Mouse (Mus musculus): Measurements from ENCODE around the gene Ston1. TPM values are rescaled to one million over a fixed set of nuclear protein-coding genes. Genes with fewer than 3 reads are reported as not detected.

The Ston1 gene
- polyA plus RNA-seq, 1 experiment from 2014 or later: 9.9 TPM

- ATAC-seq (replicated peaks; ENCODE audit: low FRiP score, low TSS enrichment, low read depth) (no peak), DNase-seq (ENCODE audit: low spot score) (no peak)
- Histone ChIP-seq H3K4me3 (ENCODE audit: low read depth, low read length) (no peak overlapping the region), H3K27ac (ENCODE audit: low read depth) (no peak overlapping the region), H3K9ac (ENCODE audit: low read length) (no peak overlapping the region), H3K4me1 (replicated peaks; ENCODE audit: control insufficient read depth, insufficient read depth, low read length) (peaks cover 14% of the 10 kb centered on the region), H3K9me3 (ENCODE audit: control insufficient read depth, low read length) (no peaks in the 10 kb centered on the region), H3K4me2 (ENCODE audit: low read length) (no peak overlapping the region), H3K27me3 (replicated peaks; ENCODE audit: control insufficient read depth, insufficient read depth, low read length) (no peaks in the 10 kb centered on the region), H3K36me3 (ENCODE audit: control insufficient read depth, insufficient read depth, low read length) (peaks cover 46% of the 10 kb centered on the region)
- 84% methylated on average over 13 of the region's 13 CpGs for WGBS
These were observed 41.3 kb upstream of the Ston1 start for GRCm38 (mm10) chr17:88556176-88556575.

- H3K4me3 ChIP-seq (ENCODE audit: low read depth, low read length): no peak overlapping the region
- no peak overlapping the region for H3K4me2 ChIP-seq (ENCODE audit: low read length)
- no peaks in the 10 kb centered on the region for H3K27me3 ChIP-seq (replicated peaks; ENCODE audit: control insufficient read depth, insufficient read depth, low read length)
- ATAC-seq (replicated peaks; ENCODE audit: low FRiP score, low TSS enrichment, low read depth): no peak
- H3K36me3 ChIP-seq (ENCODE audit: control insufficient read depth, insufficient read depth, low read length): peaks cover 50% of the 10 kb centered on the region
- no peaks in the 10 kb centered on the region for H3K9me3 ChIP-seq (ENCODE audit: control insufficient read depth, low read length)
- H3K4me1 ChIP-seq (replicated peaks; ENCODE audit: control insufficient read depth, insufficient read depth, low read length): peaks cover 14% of the 10 kb centered on the region
- DNase-seq (ENCODE audit: low spot score): no peak
- WGBS: 83% methylated on average over 4 of the region's 4 CpGs
- no peak overlapping the region for H3K9ac ChIP-seq (ENCODE audit: low read length)
- H3K27ac ChIP-seq (ENCODE audit: low read depth): no peak overlapping the region
These were observed 40.8 kb upstream of the Ston1 start for GRCm38 (mm10) chr17:88556688-88557087.

- ATAC-seq (replicated peaks; ENCODE audit: low FRiP score, low TSS enrichment, low read depth): peak; percentile 56; the same call in 1 of the 2 replicates
- peak; percentile 87 for DNase-seq (ENCODE audit: low spot score)
These were observed 39.2 kb upstream of the Ston1 start for GRCm38 (mm10) chr17:88558168-88558842.

GRCm38 (mm10) chr17:88563611-88564010 is 33.9 kb upstream of the Ston1 start:
- ATAC-seq (replicated peaks; ENCODE audit: low FRiP score, low TSS enrichment, low read depth) (no peak), DNase-seq (ENCODE audit: low spot score) (no peak)
- no peak overlapping the region for H3K9ac ChIP-seq (ENCODE audit: low read length)
- 53% methylated on average over 3 of the region's 3 CpGs for WGBS
- no peak overlapping the region for H3K4me2 ChIP-seq (ENCODE audit: low read length)
- no peaks in the 10 kb centered on the region for H3K9me3 ChIP-seq (ENCODE audit: control insufficient read depth, low read length)
- peaks cover 4% of the 10 kb centered on the region; the same call in 1 of the 2 replicates for H3K4me1 ChIP-seq (replicated peaks; ENCODE audit: control insufficient read depth, insufficient read depth, low read length)
- H3K36me3 ChIP-seq (ENCODE audit: control insufficient read depth, insufficient read depth, low read length): peaks cover 46% of the 10 kb centered on the region
- no peak overlapping the region for H3K27ac ChIP-seq (ENCODE audit: low read depth)
- no peaks in the 10 kb centered on the region for H3K27me3 ChIP-seq (replicated peaks; ENCODE audit: control insufficient read depth, insufficient read depth, low read length)
- no peak overlapping the region for H3K4me3 ChIP-seq (ENCODE audit: low read depth, low read length)

More at GRCm38 (mm10) chr17:88558168-88558842, 39.2 kb upstream of the Ston1 start:
- Histone ChIP-seq H3K27ac (ENCODE audit: low read depth) (0 out of 2 replicates have a peak overlapping the region, but pooled peaks have one; percentile 16), H3K27me3 (replicated peaks; ENCODE audit: control insufficient read depth, insufficient read depth, low read length) (no peaks in the 10 kb centered on the region), H3K9me3 (ENCODE audit: control insufficient read depth, low read length) (no peaks in the 10 kb centered on the region), H3K4me3 (ENCODE audit: low read depth, low read length) (no peak overlapping the region), H3K36me3 (ENCODE audit: control insufficient read depth, insufficient read depth, low read length) (peaks cover 50% of the 10 kb centered on the region), H3K4me2 (ENCODE audit: low read length) (no peak overlapping the region), H3K4me1 (replicated peaks; ENCODE audit: control insufficient read depth, insufficient read depth, low read length) (peaks cover 3% of the 10 kb centered on the region), H3K9ac (ENCODE audit: low read length) (no peak overlapping the region)
- WGBS: 31% methylated on average over 13 of the region's 13 CpGs

- Histone ChIP-seq H3K9me3 (ENCODE audit: control insufficient read depth, low read length) (no peaks in the 10 kb centered on the region), H3K4me1 (replicated peaks; ENCODE audit: control insufficient read depth, insufficient read depth, low read length) (no peaks in the 10 kb centered on the region), H3K4me3 (ENCODE audit: low read depth, low read length) (no peak overlapping the region), H3K36me3 (ENCODE audit: control insufficient read depth, insufficient read depth, low read length) (peaks cover 80% of the 10 kb centered on the region), H3K9ac (ENCODE audit: low read length) (no peak overlapping the region), H3K4me2 (ENCODE audit: low read length) (no peak overlapping the region), H3K27me3 (replicated peaks; ENCODE audit: control insufficient read depth, insufficient read depth, low read length) (no peaks in the 10 kb centered on the region), H3K27ac (ENCODE audit: low read depth) (no peak overlapping the region)
- WGBS: 88% methylated on average over 10 of the region's 10 CpGs
- no peak for DNase-seq (ENCODE audit: low spot score)
- ATAC-seq (replicated peaks; ENCODE audit: low FRiP score, low TSS enrichment, low read depth): no peak
These were observed 27.5 kb upstream of the Ston1 start for GRCm38 (mm10) chr17:88569807-88570540.

GRCm38 (mm10) chr17:88570784-88571183 is 26.7 kb upstream of the Ston1 start:
- H3K4me2 ChIP-seq (ENCODE audit: low read length): no peak overlapping the region
- WGBS: 86% methylated on average over 11 of the region's 11 CpGs
- no peaks in the 10 kb centered on the region for H3K27me3 ChIP-seq (replicated peaks; ENCODE audit: control insufficient read depth, insufficient read depth, low read length)
- H3K27ac ChIP-seq (ENCODE audit: low read depth): no peak overlapping the region
- ATAC-seq (replicated peaks; ENCODE audit: low FRiP score, low TSS enrichment, low read depth) (no peak), DNase-seq (ENCODE audit: low spot score) (no peak)
- H3K9ac ChIP-seq (ENCODE audit: low read length): no peak overlapping the region
- no peaks in the 10 kb centered on the region for H3K9me3 ChIP-seq (ENCODE audit: control insufficient read depth, low read length)
- H3K36me3 ChIP-seq (ENCODE audit: control insufficient read depth, insufficient read depth, low read length): peaks cover 76% of the 10 kb centered on the region
- H3K4me1 ChIP-seq (replicated peaks; ENCODE audit: control insufficient read depth, insufficient read depth, low read length): no peaks in the 10 kb centered on the region
- no peak overlapping the region for H3K4me3 ChIP-seq (ENCODE audit: low read depth, low read length)

- H3K4me1 ChIP-seq (replicated peaks; ENCODE audit: control insufficient read depth, insufficient read depth, low read length): no peaks in the 10 kb centered on the region
- no peak overlapping the region for H3K27ac ChIP-seq (ENCODE audit: low read depth)
- DNase-seq (ENCODE audit: low spot score) (no peak), ATAC-seq (replicated peaks; ENCODE audit: low FRiP score, low TSS enrichment, low read depth) (no peak)
- peaks cover 74% of the 10 kb centered on the region for H3K36me3 ChIP-seq (ENCODE audit: control insufficient read depth, insufficient read depth, low read length)
- no peak overlapping the region for H3K4me3 ChIP-seq (ENCODE audit: low read depth, low read length)
- H3K27me3 ChIP-seq (replicated peaks; ENCODE audit: control insufficient read depth, insufficient read depth, low read length): no peaks in the 10 kb centered on the region
- no peak overlapping the region for H3K9ac ChIP-seq (ENCODE audit: low read length)
- 74% methylated on average over 5 of the region's 5 CpGs for WGBS
- H3K9me3 ChIP-seq (ENCODE audit: control insufficient read depth, low read length): no peaks in the 10 kb centered on the region
- no peak overlapping the region for H3K4me2 ChIP-seq (ENCODE audit: low read length)
These were observed 22.7 kb upstream of the Ston1 start for GRCm38 (mm10) chr17:88574811-88575210.

GRCm38 (mm10) chr17:88578522-88579242 is 18.8 kb upstream of the Ston1 start:
- DNase-seq (ENCODE audit: low spot score) (no peak), ATAC-seq (replicated peaks; ENCODE audit: low FRiP score, low TSS enrichment, low read depth) (no peak)
- H3K9me3 ChIP-seq (ENCODE audit: control insufficient read depth, low read length): no peaks in the 10 kb centered on the region
- H3K9ac ChIP-seq (ENCODE audit: low read length): no peak overlapping the region
- no peak overlapping the region for H3K27ac ChIP-seq (ENCODE audit: low read depth)
- H3K4me2 ChIP-seq (ENCODE audit: low read length): no peak overlapping the region
- peaks cover 66% of the 10 kb centered on the region for H3K36me3 ChIP-seq (ENCODE audit: control insufficient read depth, insufficient read depth, low read length)
- H3K4me3 ChIP-seq (ENCODE audit: low read depth, low read length): no peak overlapping the region
- 77% methylated on average over 20 of the region's 20 CpGs for WGBS
- H3K27me3 ChIP-seq (replicated peaks; ENCODE audit: control insufficient read depth, insufficient read depth, low read length): no peaks in the 10 kb centered on the region
- peaks cover 11% of the 10 kb centered on the region for H3K4me1 ChIP-seq (replicated peaks; ENCODE audit: control insufficient read depth, insufficient read depth, low read length)

Data from intestine, embryonic 14.5 days (tissue).